8 mouse cellular contexts compared by ENCODE assay signal in genomic region chr16:87494955-87495655, GRCm38 (mm10). TPM values are rescaled to one million over a fixed set of nuclear protein-coding genes. Genes with fewer than 3 reads are reported as not detected.
A peak's percentile ranks its signal among the peaks of the same experiment; 100 is the strongest.
DNase-seq lines count a peak whose midpoint lies in the region; ATAC-seq and TF ChIP-seq lines count a peak whose summit lies in the region.

No protein-coding gene starts in this region.

- TF ChIP-seq RAD21 in MEL (IDR thresholded peaks at IDR 0.05; ENCODE audit: low read depth, low read length), result no peak

- no peaks in the 10 kb centered on the region for H3K9me3 ChIP-seq in kidney, embryonic 14.5 days (ENCODE audit: control insufficient read depth, low read length)
- H3K9me3 ChIP-seq in MEL (replicated peaks; ENCODE audit: insufficient read depth, low read length), result no peaks in the 10 kb centered on the region
- no peaks in the 10 kb centered on the region for H3K9me3 ChIP-seq in embryonic facial prominence, embryonic 13.5 days
- H3K9me3 ChIP-seq in midbrain, embryonic 14.5 days (ENCODE audit: control insufficient read depth, low read length), result no peaks in the 10 kb centered on the region

- H3K4me3 ChIP-seq in kidney, embryonic 14.5 days (ENCODE audit: low read length), result peak overlapping the region; percentile 94
- H3K4me3 ChIP-seq in MEL (ENCODE audit: control insufficient read depth in 1 of 2, insufficient read depth in 1 of 2, low read depth in 2 of 2, low read length in 2 of 2), result peak overlapping the region; percentile 66 to 89
- peak overlapping the region; percentile 86 for H3K4me3 ChIP-seq in embryonic facial prominence, embryonic 13.5 days
- H3K4me3 ChIP-seq in midbrain, embryonic 14.5 days (replicated peaks; ENCODE audit: low read depth, low read length), result peak overlapping the region; percentile 73

- H3K79me2 ChIP-seq in MEL (ENCODE audit: control insufficient read depth, insufficient read depth, low read length, poor library complexity), result peaks cover 31% of the 10 kb centered on the region

- peak overlapping the region; percentile 86 for H3K27ac ChIP-seq in kidney, embryonic 14.5 days (ENCODE audit: low read depth, low read length)
- peak overlapping the region; percentile 57 for H3K27ac ChIP-seq in MEL (ENCODE audit: control insufficient read depth, low read depth, low read length)
- peak overlapping the region; percentile 83 for H3K27ac ChIP-seq in embryonic facial prominence, embryonic 13.5 days
- peak overlapping the region; percentile 88 for H3K27ac ChIP-seq in midbrain, embryonic 14.5 days (replicated peaks; ENCODE audit: low read depth, low read length)

- intact Hi-C loops in left cerebral cortex, postnatal 25 days (cut with DNase I), result loop anchor here (1.0 kb wide), 1 partner anchor 41 kb away; the partner anchor contains the start of gene Usp16

- no peak for DNase-seq in kidney, adult 18-20 months
- peak; percentile 44 for DNase-seq in MEL (ENCODE audit: low read depth, low spot score)
- no peak for DNase-seq in midbrain, embryonic 14.5 days
- DNase-seq in left cerebral cortex, postnatal 25 days (ENCODE audit: low spot score in 2 of 2), result no peak
- no peak for DNase-seq in right cerebral cortex, postnatal 36 days (ENCODE audit: low spot score in 2 of 2)

- WGBS in kidney, embryonic 14.5 days, result under 1% methylated on average over 39 of the region's 39 CpGs
- WGBS in embryonic facial prominence, embryonic 13.5 days, result under 1% methylated on average over 39 of the region's 39 CpGs
- WGBS in midbrain, embryonic 14.5 days, result under 1% methylated on average over 39 of the region's 39 CpGs

- no peak for TF ChIP-seq CTCF in MEL (IDR thresholded peaks at IDR 0.05 in 2 of 3, conservative IDR thresholded peaks at IDR 0.05 in 1 of 3; ENCODE audit: control insufficient read depth in 1 of 3, insufficient read depth in 1 of 3, low read depth in 2 of 3, low read length in 3 of 3, poor library complexity in 1 of 3, severe bottlenecking in 1 of 3)

- no peak; the same call in 1 of the 2 replicates for ATAC-seq in kidney, embryonic 14.5 days (ENCODE audit: low FRiP score, low TSS enrichment)
- ATAC-seq in embryonic facial prominence, embryonic 13.5 days (ENCODE audit: insufficient number of reproducible peaks, insufficient read depth, low FRiP score, low TSS enrichment, low read depth), result peak; percentile 43
- peak; percentile 18 for ATAC-seq in inflammation-experienced regulatory T-cells, adult 6 months
- peak; percentile 46 for ATAC-seq in midbrain, embryonic 14.5 days (ENCODE audit: low FRiP score, low TSS enrichment)

- H3K27me3 ChIP-seq in kidney, embryonic 14.5 days (ENCODE audit: control insufficient read depth, insufficient read depth, low read length), result no peaks in the 10 kb centered on the region
- H3K27me3 ChIP-seq in MEL (ENCODE audit: control insufficient read depth in 1 of 2, insufficient read depth in 2 of 2, low read length in 2 of 2), result no peaks in the 10 kb centered on the region
- no peaks in the 10 kb centered on the region for H3K27me3 ChIP-seq in embryonic facial prominence, embryonic 13.5 days
- H3K27me3 ChIP-seq in midbrain, embryonic 14.5 days (ENCODE audit: control insufficient read depth, insufficient read depth, low read length), result no peaks in the 10 kb centered on the region

- peaks cover 10% of the 10 kb centered on the region; the same call in 1 of the 2 replicates for H3K4me1 ChIP-seq in kidney, embryonic 14.5 days (ENCODE audit: control insufficient read depth, insufficient read depth, low read length)
- H3K4me1 ChIP-seq in MEL (ENCODE audit: control insufficient read depth in 1 of 2, insufficient read depth in 2 of 2, low read length in 2 of 2), result peaks cover 3 to 20% of the 10 kb centered on the region in 2 experiments; a peak in 3 of 4 replicates
- peaks cover 16% of the 10 kb centered on the region for H3K4me1 ChIP-seq in embryonic facial prominence, embryonic 13.5 days
- peaks cover 15% of the 10 kb centered on the region for H3K4me1 ChIP-seq in midbrain, embryonic 14.5 days (ENCODE audit: control insufficient read depth, insufficient read depth, low read length)

- peaks cover 42% of the 10 kb centered on the region for H3K36me3 ChIP-seq in kidney, embryonic 14.5 days (ENCODE audit: control insufficient read depth, insufficient read depth, low read length)
- H3K36me3 ChIP-seq in MEL (ENCODE audit: control insufficient read depth in 1 of 2, insufficient read depth in 2 of 2, low read length in 2 of 2), result peaks cover 19 to 29% of the 10 kb centered on the region in 2 experiments
- H3K36me3 ChIP-seq in embryonic facial prominence, embryonic 13.5 days, result peaks cover 38% of the 10 kb centered on the region
- peaks cover 37% of the 10 kb centered on the region for H3K36me3 ChIP-seq in midbrain, embryonic 14.5 days (ENCODE audit: control insufficient read depth, insufficient read depth, low read length)

- peak overlapping the region; percentile 98 for H3K9ac ChIP-seq in kidney, embryonic 14.5 days (ENCODE audit: low read depth, low read length)
- peak overlapping the region; percentile 93 for H3K9ac ChIP-seq in MEL (ENCODE audit: control insufficient read depth, low read depth, low read length, poor library complexity, severe bottlenecking)
- H3K9ac ChIP-seq in embryonic facial prominence, embryonic 13.5 days, result peak overlapping the region; percentile 96
- peak overlapping the region; percentile 96 for H3K9ac ChIP-seq in midbrain, embryonic 14.5 days (replicated peaks; ENCODE audit: low read length)

- no peak for TF ChIP-seq POLR2A in MEL (IDR thresholded peaks at IDR 0.05; ENCODE audit: control insufficient read depth in 1 of 2, insufficient read depth in 1 of 2, low read depth in 1 of 2, low read length in 2 of 2, poor library complexity in 1 of 2)

- peak overlapping the region; percentile 85 for H3K4me2 ChIP-seq in kidney, embryonic 14.5 days (replicated peaks; ENCODE audit: low read depth, low read length)
- H3K4me2 ChIP-seq in embryonic facial prominence, embryonic 13.5 days, result peak overlapping the region; percentile 81
- H3K4me2 ChIP-seq in midbrain, embryonic 14.5 days (ENCODE audit: low read length), result peak overlapping the region; percentile 82

- TF ChIP-seq EP300 in MEL (IDR thresholded peaks at IDR 0.05; ENCODE audit: low read depth in 1 of 2, low read length in 2 of 2), result no peak

TF ChIP-seq in MEL, 35 proteins besides CTCF, POLR2A, EP300 and RAD21:
- 0 out of 2 replicates have a peak, but pooled peaks have one; percentile 49 for TF ChIP-seq SIN3A (IDR thresholded peaks at IDR 0.05; ENCODE audit: low read length)
- TF ChIP-seq ZNF384 (IDR thresholded peaks at IDR 0.05; ENCODE audit: low read depth, low read length), result peak; percentile 73
- TF ChIP-seq ZMIZ1 (IDR thresholded peaks at IDR 0.05; ENCODE audit: low read depth, low read length), result no peak
- TF ChIP-seq TAL1 (IDR thresholded peaks at IDR 0.05; ENCODE audit: low read length), result no peak
- no peak for TF ChIP-seq POLR2AphosphoS2 (IDR thresholded peaks at IDR 0.05; ENCODE audit: low read length)
TF ChIP-seq in MEL: peak in this region for 2.

RNA-seq across cellular contexts. Expression of gene Cct8, which starts 0.6 kb away (rescaled TPM):
- polyA plus RNA-seq in kidney, embryonic 14.5 days (2014; fragmentation: Nextera tagmentation; extraction: Ambion mirVana), result 499 and 541 TPM in 2 replicates
- total RNA-seq in MEL (2012; rRNA removed), result 393 and 428 TPM in 2 replicates
- 1,000 to 10,000 TPM in 1 of 2 experiments, 100 to 1,000 TPM in 1; 812 to 1,102 TPM for polyA plus RNA-seq in MEL (2012; ENCODE audit: insufficient read depth in 1 of 2, insufficient read length in 2 of 2, low read depth in 1 of 2, low replicate concordance in 2 of 2, missing spikeins in 1 of 2)
- 439 and 470 TPM in 2 replicates for polyA plus RNA-seq in embryonic facial prominence, embryonic 13.5 days (2015; fragmentation: Nextera tagmentation; extraction: Ambion mirVana)
- polyA plus RNA-seq in inflammation-experienced regulatory T-cells, adult 6 months (2017; shearing (Covaris generic)), result 100 to 1,000 TPM; 400 to 466 (median 409) TPM
- 439 and 493 TPM in 2 replicates for polyA plus RNA-seq in midbrain, embryonic 14.5 days (2014; fragmentation: Nextera tagmentation; extraction: Ambion mirVana)
- total RNA-seq in left cerebral cortex, postnatal 25 days (2021), result 100 to 1,000 TPM; 176 to 177 TPM

RNA-seq across cellular contexts. Expression of gene Usp16, which starts 40.6 kb away (rescaled TPM):
- polyA plus RNA-seq in kidney, embryonic 14.5 days (2014; fragmentation: Nextera tagmentation; extraction: Ambion mirVana), result 46.2 and 48.2 TPM in 2 replicates
- 75.7 and 76.4 TPM in 2 replicates for total RNA-seq in MEL (2012; rRNA removed)
- 100 to 1,000 TPM in 1 of 2 experiments, 10 to 100 TPM in 1; 66.6 to 256 TPM for polyA plus RNA-seq in MEL (2012; ENCODE audit: insufficient read depth in 1 of 2, insufficient read length in 2 of 2, low read depth in 1 of 2, low replicate concordance in 2 of 2, missing spikeins in 1 of 2)
- polyA plus RNA-seq in embryonic facial prominence, embryonic 13.5 days (2015; fragmentation: Nextera tagmentation; extraction: Ambion mirVana), result 55.4 and 57.1 TPM in 2 replicates
- 10 to 100 TPM; 45.9 to 61.9 (median 60.5) TPM for polyA plus RNA-seq in inflammation-experienced regulatory T-cells, adult 6 months (2017; shearing (Covaris generic))
- polyA plus RNA-seq in midbrain, embryonic 14.5 days (2014; fragmentation: Nextera tagmentation; extraction: Ambion mirVana), result 50.2 and 62.8 TPM in 2 replicates
- total RNA-seq in left cerebral cortex, postnatal 25 days (2021), result 10 to 100 TPM; 38.1 to 41.4 TPM

RNA-seq across cellular contexts. Expression of gene Rwdd2b, which starts 54.7 kb away (rescaled TPM):
- polyA plus RNA-seq in kidney, embryonic 14.5 days (2014; fragmentation: Nextera tagmentation; extraction: Ambion mirVana), result 9.5 and 13.7 TPM in 2 replicates
- total RNA-seq in MEL (2012; rRNA removed), result 9.0 and 11.3 TPM in 2 replicates
- 10 to 100 TPM in 1 of 2 experiments, not detected in 1; 17.2 TPM for polyA plus RNA-seq in MEL (2012; ENCODE audit: insufficient read depth in 1 of 2, insufficient read length in 2 of 2, low read depth in 1 of 2, low replicate concordance in 2 of 2, missing spikeins in 1 of 2)
- 10.5 and 13.6 TPM in 2 replicates for polyA plus RNA-seq in embryonic facial prominence, embryonic 13.5 days (2015; fragmentation: Nextera tagmentation; extraction: Ambion mirVana)
- polyA plus RNA-seq in inflammation-experienced regulatory T-cells, adult 6 months (2017; shearing (Covaris generic)), result 10 to 100 TPM in 1 of 3 experiments, 1 to 10 TPM in 2; 7.1 to 14.5 (median 7.4) TPM
- 13.4 and 14.5 TPM in 2 replicates for polyA plus RNA-seq in midbrain, embryonic 14.5 days (2014; fragmentation: Nextera tagmentation; extraction: Ambion mirVana)
- total RNA-seq in left cerebral cortex, postnatal 25 days (2021), result 10 to 100 TPM; 10.7 to 11.5 TPM

RNA-seq across cellular contexts. Expression of gene Map3k7cl, which starts 58.0 kb away (rescaled TPM):
- 0.69 and 1.4 TPM in 2 replicates for polyA plus RNA-seq in kidney, embryonic 14.5 days (2014; fragmentation: Nextera tagmentation; extraction: Ambion mirVana)
- total RNA-seq in MEL (2012; rRNA removed), result not detected in 2 replicates
- polyA plus RNA-seq in MEL (2012; ENCODE audit: insufficient read depth in 1 of 2, insufficient read length in 2 of 2, low read depth in 1 of 2, low replicate concordance in 2 of 2, missing spikeins in 1 of 2), result not detected
- polyA plus RNA-seq in embryonic facial prominence, embryonic 13.5 days (2015; fragmentation: Nextera tagmentation; extraction: Ambion mirVana), result 0.15 TPM in 1 of 2 replicates, not detected in the other
- not detected for polyA plus RNA-seq in inflammation-experienced regulatory T-cells, adult 6 months (2017; shearing (Covaris generic))
- not detected in 2 replicates for polyA plus RNA-seq in midbrain, embryonic 14.5 days (2014; fragmentation: Nextera tagmentation; extraction: Ambion mirVana)
- under 1 TPM; 0.32 to 0.44 TPM for total RNA-seq in left cerebral cortex, postnatal 25 days (2021)
